In the genomic region with DNA sequence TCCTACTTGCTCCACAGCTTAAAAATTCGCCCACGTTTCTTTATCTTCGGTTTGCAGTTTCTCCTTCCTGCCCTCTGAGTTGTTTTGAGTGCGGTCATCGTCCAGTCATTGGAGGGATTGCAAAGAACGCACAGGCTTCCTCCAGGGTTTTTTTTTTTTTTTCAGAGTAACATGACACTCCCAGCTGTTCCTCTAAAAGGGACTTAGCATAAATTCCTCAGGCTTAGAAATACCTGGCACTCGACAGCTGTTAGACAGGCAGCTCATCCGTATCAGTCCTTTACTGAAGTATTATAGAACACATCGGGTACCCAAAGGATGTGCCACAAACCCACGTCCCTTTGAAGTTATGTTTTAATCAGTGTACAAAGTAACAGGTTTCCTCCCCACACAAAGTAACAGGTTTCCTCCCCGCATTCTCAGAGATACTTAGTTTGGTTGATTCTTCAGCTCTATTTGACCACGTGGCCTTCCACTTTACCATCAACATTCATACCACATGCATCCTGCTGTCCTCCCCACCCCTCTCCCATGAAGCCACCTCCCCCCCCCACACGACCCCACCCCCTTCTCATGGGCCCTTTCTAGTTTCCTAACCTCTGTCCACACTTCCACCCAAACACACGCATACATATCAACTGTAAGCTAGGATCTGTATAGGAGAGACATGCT, we compare ENCODE assay signal across 8 mouse cellular contexts. TPM values are rescaled to one million over a fixed set of nuclear protein-coding genes. Genes with fewer than 3 reads are reported as not detected.
DNase-seq lines count a peak whose midpoint lies in the region; ATAC-seq and TF ChIP-seq lines count a peak whose summit lies in the region.

No protein-coding gene starts in this region.

- no peak overlapping the region for H3K9ac ChIP-seq in liver, postnatal 0 days (replicated peaks)
- no peak overlapping the region for H3K9ac ChIP-seq in embryonic facial prominence, embryonic 12.5 days
- no peak overlapping the region for H3K9ac ChIP-seq in kidney, postnatal 0 days (ENCODE audit: low read depth, low read length)
- H3K9ac ChIP-seq in stomach, embryonic 14.5 days (replicated peaks; ENCODE audit: low read depth, low read length) = no peak overlapping the region
- no peak overlapping the region for H3K9ac ChIP-seq in hindbrain, postnatal 0 days (replicated peaks; ENCODE audit: low read length)

- TF ChIP-seq EP300 in liver, postnatal 0 days (IDR thresholded peaks at IDR 0.05; ENCODE audit: low read depth) = no peak

- no peak for ATAC-seq in liver, postnatal 0 days
- ATAC-seq in embryonic facial prominence, embryonic 12.5 days (ENCODE audit: insufficient number of reproducible peaks, insufficient read depth, low FRiP score, low TSS enrichment) = peak; percentile 47
- peak; percentile 69 for ATAC-seq in kidney, postnatal 0 days (replicated peaks; ENCODE audit: low FRiP score, low read depth)
- peak; percentile 68 for ATAC-seq in stomach, embryonic 14.5 days (ENCODE audit: insufficient number of reproducible peaks, insufficient read depth, low FRiP score, low read depth)
- ATAC-seq in hindbrain, postnatal 0 days = no peak

- H3K27ac ChIP-seq in liver, postnatal 0 days (ENCODE audit: low read depth) = no peak overlapping the region
- peak overlapping the region; percentile 63; the same call in 1 of the 2 replicates for H3K27ac ChIP-seq in embryonic facial prominence, embryonic 12.5 days
- 0 out of 2 replicates have a peak overlapping the region, but pooled peaks have one; percentile 1 for H3K27ac ChIP-seq in kidney, postnatal 0 days
- peak overlapping the region; percentile 12; the same call in 1 of the 2 replicates for H3K27ac ChIP-seq in stomach, embryonic 14.5 days (ENCODE audit: low read length)
- no peak overlapping the region for H3K27ac ChIP-seq in hindbrain, postnatal 0 days

- no peaks in the 10 kb centered on the region for H3K36me3 ChIP-seq in liver, postnatal 0 days (replicated peaks; ENCODE audit: insufficient read depth, low read length)
- H3K36me3 ChIP-seq in embryonic facial prominence, embryonic 12.5 days = peaks cover 4% of the 10 kb centered on the region; the same call in 1 of the 2 replicates
- H3K36me3 ChIP-seq in kidney, postnatal 0 days (ENCODE audit: insufficient read depth, low read length) = no peaks in the 10 kb centered on the region
- H3K36me3 ChIP-seq in stomach, embryonic 14.5 days (ENCODE audit: control insufficient read depth, insufficient read depth, low read length) = no peaks in the 10 kb centered on the region
- H3K36me3 ChIP-seq in hindbrain, postnatal 0 days (ENCODE audit: insufficient read depth, low read length) = no peaks in the 10 kb centered on the region

- H3K4me2 ChIP-seq in liver, postnatal 0 days (ENCODE audit: low read depth, low read length) = no peak overlapping the region
- peak overlapping the region; percentile 24 for H3K4me2 ChIP-seq in embryonic facial prominence, embryonic 12.5 days (replicated peaks)
- H3K4me2 ChIP-seq in kidney, postnatal 0 days (ENCODE audit: low read length) = peak overlapping the region; percentile 41
- H3K4me2 ChIP-seq in stomach, embryonic 14.5 days (replicated peaks; ENCODE audit: low read depth, low read length) = peak overlapping the region; percentile 16; the same call in 1 of the 2 replicates
- no peak overlapping the region for H3K4me2 ChIP-seq in hindbrain, postnatal 0 days (ENCODE audit: low read depth, low read length)

- no peaks in the 10 kb centered on the region for H3K4me1 ChIP-seq in liver, postnatal 0 days (ENCODE audit: insufficient read depth)
- H3K4me1 ChIP-seq in embryonic facial prominence, embryonic 12.5 days = peaks cover 38% of the 10 kb centered on the region
- peaks cover 8% of the 10 kb centered on the region for H3K4me1 ChIP-seq in kidney, postnatal 0 days (replicated peaks; ENCODE audit: insufficient read depth, low read length)
- peaks cover 29% of the 10 kb centered on the region for H3K4me1 ChIP-seq in stomach, embryonic 14.5 days (ENCODE audit: control insufficient read depth, insufficient read depth, low read length)
- H3K4me1 ChIP-seq in hindbrain, postnatal 0 days (ENCODE audit: insufficient read depth, low read length) = no peaks in the 10 kb centered on the region

- 10% methylated on average over 14 of the region's 14 CpGs for WGBS in liver, postnatal 0 days (ENCODE audit: insufficient replicate concordance)
- 10% methylated on average over 14 of the region's 14 CpGs for WGBS in embryonic facial prominence, embryonic 12.5 days
- WGBS in kidney, postnatal 0 days = 7% methylated on average over 14 of the region's 14 CpGs
- 5% methylated on average over 14 of the region's 14 CpGs for WGBS in stomach, embryonic 14.5 days
- WGBS in hindbrain, postnatal 0 days = 25% methylated on average over 14 of the region's 14 CpGs

- H3K9me3 ChIP-seq in liver, postnatal 0 days (ENCODE audit: low read length) = no peaks in the 10 kb centered on the region
- no peaks in the 10 kb centered on the region for H3K9me3 ChIP-seq in embryonic facial prominence, embryonic 12.5 days
- no peaks in the 10 kb centered on the region for H3K9me3 ChIP-seq in kidney, postnatal 0 days (replicated peaks; ENCODE audit: low read length)
- no peaks in the 10 kb centered on the region for H3K9me3 ChIP-seq in stomach, embryonic 14.5 days (ENCODE audit: control insufficient read depth, low read depth, low read length)
- no peaks in the 10 kb centered on the region for H3K9me3 ChIP-seq in hindbrain, postnatal 0 days (ENCODE audit: low read length)

- no peak overlapping the region for H3K4me3 ChIP-seq in liver, postnatal 0 days (ENCODE audit: low read depth, low read length)
- H3K4me3 ChIP-seq in embryonic facial prominence, embryonic 12.5 days = no peak overlapping the region
- no peak overlapping the region for H3K4me3 ChIP-seq in kidney, postnatal 0 days (replicated peaks; ENCODE audit: low read depth, low read length)
- no peak overlapping the region for H3K4me3 ChIP-seq in stomach, embryonic 14.5 days (ENCODE audit: low read depth, low read length)
- H3K4me3 ChIP-seq in hindbrain, postnatal 0 days (ENCODE audit: low read length) = no peak overlapping the region

- no peaks in the 10 kb centered on the region for H3K27me3 ChIP-seq in liver, postnatal 0 days (ENCODE audit: insufficient read depth, low read length)
- H3K27me3 ChIP-seq in embryonic facial prominence, embryonic 12.5 days = no peaks in the 10 kb centered on the region
- no peaks in the 10 kb centered on the region for H3K27me3 ChIP-seq in kidney, postnatal 0 days (ENCODE audit: insufficient read depth, low read length)
- H3K27me3 ChIP-seq in stomach, embryonic 14.5 days (ENCODE audit: control insufficient read depth, insufficient read depth, low read length) = no peaks in the 10 kb centered on the region
- H3K27me3 ChIP-seq in hindbrain, postnatal 0 days (ENCODE audit: insufficient read depth, low read length) = no peaks in the 10 kb centered on the region

- peak; percentile 13 for DNase-seq in liver
- DNase-seq in liver, postnatal 0 days = no peak
- peak; percentile 91 for DNase-seq in kidney, postnatal 0 days (ENCODE audit: low spot score)
- no peak for DNase-seq in layer of hippocampus, adult 11-12 months (ENCODE audit: low spot score)
- no peak for DNase-seq in hindbrain, postnatal 0 days (ENCODE audit: low spot score)
- DNase-seq in frontal cortex, postnatal 14 days (ENCODE audit: low spot score in 2 of 2) = no peak

- TF ChIP-seq CTCF in liver, postnatal 0 days (IDR thresholded peaks at IDR 0.05; ENCODE audit: low read depth) = no peak
- TF ChIP-seq CTCF in kidney, postnatal 0 days (IDR thresholded peaks at IDR 0.05; ENCODE audit: low read depth) = no peak
- no peak for TF ChIP-seq CTCF in hindbrain, postnatal 0 days (IDR thresholded peaks at IDR 0.05; ENCODE audit: low read depth)

RNA-seq across cellular contexts. Expression of a gene that starts 7.7 kb away (rescaled TPM):
- polyA plus RNA-seq in liver, postnatal 0 days (2015; fragmentation: Nextera tagmentation; extraction: Ambion mirVana) = 0.48 and 0.51 TPM in 2 replicates
- 79.3 and 81.3 TPM in 2 replicates for polyA plus RNA-seq in embryonic facial prominence, embryonic 12.5 days (2016; fragmentation: Nextera tagmentation; extraction: Ambion mirVana)
- 11.5 and 12.3 TPM in 2 replicates for polyA plus RNA-seq in kidney, postnatal 0 days (2015; fragmentation: Nextera tagmentation; extraction: Ambion mirVana)
- 43.3 and 45.3 TPM in 2 replicates for polyA plus RNA-seq in stomach, embryonic 14.5 days (2014; fragmentation: Nextera tagmentation; extraction: Ambion mirVana)
- total RNA-seq in hindbrain, postnatal 0 days (2014; rRNA removed) = 6.9 and 7.6 TPM in 2 replicates
- polyA plus RNA-seq in hindbrain, postnatal 0 days (2015; fragmentation: Nextera tagmentation; extraction: Ambion mirVana) = 4.0 and 4.1 TPM in 2 replicates

Comparison
In these comparisons a context has a peak if more than half of its experiments do, and no peak if none do; other contexts are left out.
1. DNase-seq: peak in liver (single experiment) and kidney, postnatal 0 days (single experiment); none in liver, postnatal 0 days (single experiment), layer of hippocampus, adult 11-12 months (single experiment), hindbrain, postnatal 0 days (single experiment) and frontal cortex, postnatal 14 days (0 of 2).
2. ATAC-seq: peak in embryonic facial prominence, embryonic 12.5 days (single experiment), kidney, postnatal 0 days (single experiment) and stomach, embryonic 14.5 days (single experiment); none in liver, postnatal 0 days (single experiment) and hindbrain, postnatal 0 days (single experiment).
3. H3K27ac ChIP-seq: peak in embryonic facial prominence, embryonic 12.5 days (single experiment), kidney, postnatal 0 days (single experiment) and stomach, embryonic 14.5 days (single experiment); none in liver, postnatal 0 days (single experiment) and hindbrain, postnatal 0 days (single experiment).
4. H3K4me2 ChIP-seq: peak in embryonic facial prominence, embryonic 12.5 days (single experiment), kidney, postnatal 0 days (single experiment) and stomach, embryonic 14.5 days (single experiment); none in liver, postnatal 0 days (single experiment) and hindbrain, postnatal 0 days (single experiment).